Mouse (Mus musculus) cerebellum, adult 2 months (tissue): ENCODE data around the gene Fam131b.

ENCODE experiments used
- CTCF ChIP-seq: fragments of 200-500 bp; IDR thresholded peaks from 2 replicates; pipeline ENCODE4 v1.5.1; 2011; ENCODE audit warnings: low read depth, mild to moderate bottlenecking, control low read depth, low read length, moderate library complexity, borderline replicate concordance; ENCODE audit not compliant: insufficient read depth
- POLR2A ChIP-seq: fragments of 200-500 bp; IDR thresholded peaks from 2 replicates; pipeline ENCODE4 v1.6.1; 2011; ENCODE audit warnings: low read length, control low read depth, borderline replicate concordance; ENCODE audit not compliant: insufficient read depth

GRCm38 (mm10) chr6:42362074-42362473, 37.6 kb upstream of the Fam131b start:
- TF ChIP-seq POLR2A (no peak), CTCF (no peak)
